Mouse (Mus musculus) spleen, postnatal 4 days (tissue): ENCODE results near the gene Gcgr.

Experiments
- DNase-seq, 2 experiments: peaks; one replicate each; pipeline ENCODE4 v3.0.0; 2022; ENCODE audit warnings: low spot score in 2 of 2

Gcgr gene

DNA sequence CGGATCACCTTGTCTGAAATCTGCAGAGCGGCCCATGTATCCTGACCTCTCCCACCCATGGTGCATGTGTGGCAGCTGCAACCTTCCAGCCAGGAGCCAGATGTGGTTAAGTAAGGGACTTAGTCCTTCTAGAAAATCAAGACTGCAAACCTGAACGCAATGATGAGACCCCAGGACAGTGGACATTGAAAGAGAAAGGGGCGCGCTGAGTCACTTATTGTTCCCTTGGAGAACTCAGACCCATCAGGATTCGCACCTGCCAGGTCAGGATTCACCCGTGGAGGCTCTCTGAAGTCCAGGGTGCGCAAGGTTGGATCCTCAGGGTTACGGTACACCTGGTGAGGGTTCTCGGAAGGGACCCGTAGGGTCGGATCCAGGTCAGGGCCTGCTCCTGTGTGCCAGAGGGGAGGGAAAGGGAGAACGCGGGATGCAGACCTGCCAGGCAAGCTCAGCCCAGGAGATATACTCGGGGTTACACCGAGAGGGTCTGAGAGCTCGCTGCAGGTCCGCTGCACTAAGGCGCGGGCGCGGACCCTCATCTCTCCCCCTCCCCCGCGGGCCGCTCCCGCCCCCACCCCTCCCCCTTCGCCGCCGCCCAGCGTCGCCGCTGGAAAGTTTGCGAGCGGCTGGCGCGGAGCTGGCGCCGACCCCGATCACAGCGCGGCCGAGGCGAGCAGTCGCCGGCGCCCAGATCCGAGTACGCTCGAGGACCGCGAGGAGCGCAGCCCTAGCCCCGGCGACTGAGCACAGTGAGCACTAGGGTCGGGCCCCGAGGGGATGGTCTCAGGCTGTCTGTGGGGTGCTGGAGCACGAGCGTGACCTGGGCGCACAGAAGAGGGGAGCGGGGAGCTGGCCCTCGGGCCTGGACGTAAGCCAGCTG lies at the start of gene Gcgr:
TSS of gene Gcgr (plus strand) at position 615 of the 880 bp plus-strand sequence.
- DNase-seq: peak in 1 of 2 experiments; percentile 65

DNA sequence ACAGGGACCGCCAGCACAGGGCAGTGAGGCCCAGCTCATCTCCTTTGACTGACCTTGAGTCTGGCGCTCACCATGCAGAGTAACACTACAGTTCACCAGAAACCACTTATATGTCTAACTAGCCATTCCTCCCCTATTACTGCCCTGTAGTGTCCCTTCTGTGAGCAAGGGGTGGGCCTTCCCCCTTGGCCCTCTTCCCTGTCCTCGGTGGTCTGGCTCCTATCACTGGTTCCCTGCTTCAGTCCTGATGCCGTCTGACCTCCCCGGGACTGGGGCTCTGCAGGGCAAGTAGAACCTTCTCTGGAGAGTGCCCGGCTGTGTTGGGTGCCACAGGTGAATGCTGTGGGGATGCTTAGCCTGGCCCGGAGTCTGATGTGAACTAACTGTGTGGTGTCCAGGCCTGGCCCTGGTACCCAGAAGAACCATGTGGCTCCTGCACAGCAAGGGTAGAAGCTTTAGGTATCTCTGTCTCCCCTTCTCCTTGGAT lies 47.0 kb upstream of the Gcgr start:
- peak in 1 of 2 experiments; percentile 65 for DNase-seq

DNA sequence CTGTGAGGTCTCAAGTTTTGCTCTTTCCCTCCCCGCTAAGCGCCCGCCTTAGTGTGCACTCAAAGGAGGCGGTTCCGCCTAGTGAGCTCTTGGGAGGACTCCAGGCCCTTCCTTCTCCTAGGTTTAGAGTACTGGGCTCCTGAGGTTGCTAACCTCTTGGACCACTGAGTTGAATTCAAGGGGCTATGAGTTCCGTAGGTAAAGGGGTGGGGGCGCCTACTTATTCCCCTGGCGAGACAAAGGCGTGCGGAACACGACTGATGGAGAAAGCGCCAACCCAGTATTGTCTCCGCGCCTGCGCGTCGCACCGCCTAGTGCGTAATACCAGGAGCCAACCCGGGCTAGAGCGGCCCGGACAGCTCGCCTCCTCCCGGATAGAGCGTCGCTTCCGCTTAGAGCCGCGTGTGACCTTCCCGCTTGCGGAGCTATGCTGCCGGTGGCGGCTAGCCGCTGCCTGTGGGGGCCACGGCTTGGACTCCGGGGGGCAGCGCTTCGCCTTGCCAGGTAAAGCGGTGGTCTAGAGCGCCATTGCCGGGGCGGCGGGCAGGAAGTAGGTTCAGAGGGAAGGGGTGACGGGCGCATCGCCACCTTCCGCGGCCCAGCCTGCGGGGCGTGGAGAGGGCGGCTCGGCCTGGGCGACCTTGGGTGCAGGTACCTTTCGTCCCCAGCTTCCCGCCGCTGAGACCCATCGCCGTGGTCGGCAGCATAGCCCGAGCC lies 46.1 kb upstream of the Gcgr start, which contains the start of gene Mrpl12:
TSS of gene Mrpl12 (plus strand) at position 349 of the 717 bp plus-strand sequence.
- DNase-seq: peak; percentile 84 to 92

DNA sequence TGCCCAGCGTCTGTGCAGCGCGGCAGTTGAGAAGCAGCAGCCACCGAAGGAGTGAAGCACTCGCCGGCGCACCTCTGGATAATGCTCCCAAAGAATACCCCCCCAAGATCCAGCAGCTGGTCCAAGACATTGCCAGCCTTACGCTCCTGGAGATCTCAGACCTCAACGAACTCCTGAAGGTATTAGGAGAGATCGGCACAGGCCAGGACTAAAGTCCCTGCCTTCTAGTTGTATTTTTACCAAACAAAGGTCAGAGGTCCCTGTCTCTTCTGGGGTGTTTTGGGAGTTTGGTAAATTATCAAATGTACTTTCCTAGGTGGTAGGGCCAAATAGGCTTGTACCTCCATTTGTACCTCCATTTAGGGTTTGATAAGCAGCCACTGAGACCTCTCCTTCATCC lies 45.2 kb upstream of the Gcgr start:
- DNase-seq: no peak

DNA sequence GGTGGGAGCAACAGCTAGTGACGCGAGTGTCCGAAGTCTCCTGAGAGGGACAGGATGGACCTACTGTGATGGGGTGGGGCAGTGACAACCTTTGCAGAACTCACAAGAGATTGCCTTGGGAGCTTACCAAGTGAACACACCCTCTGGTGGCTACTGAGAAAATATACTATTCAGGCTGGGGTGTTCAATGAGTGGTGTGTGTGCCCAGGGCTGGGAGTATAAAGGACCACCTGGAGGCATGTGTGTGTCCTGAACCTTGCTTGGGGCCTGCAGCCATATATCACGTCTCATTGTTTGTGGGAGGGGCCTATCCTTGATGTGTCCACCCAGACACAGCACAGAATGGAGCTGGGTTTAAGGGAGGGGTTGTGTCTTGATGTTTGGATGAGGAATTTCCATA lies 42.0 kb upstream of the Gcgr start:
- DNase-seq: no peak

DNA sequence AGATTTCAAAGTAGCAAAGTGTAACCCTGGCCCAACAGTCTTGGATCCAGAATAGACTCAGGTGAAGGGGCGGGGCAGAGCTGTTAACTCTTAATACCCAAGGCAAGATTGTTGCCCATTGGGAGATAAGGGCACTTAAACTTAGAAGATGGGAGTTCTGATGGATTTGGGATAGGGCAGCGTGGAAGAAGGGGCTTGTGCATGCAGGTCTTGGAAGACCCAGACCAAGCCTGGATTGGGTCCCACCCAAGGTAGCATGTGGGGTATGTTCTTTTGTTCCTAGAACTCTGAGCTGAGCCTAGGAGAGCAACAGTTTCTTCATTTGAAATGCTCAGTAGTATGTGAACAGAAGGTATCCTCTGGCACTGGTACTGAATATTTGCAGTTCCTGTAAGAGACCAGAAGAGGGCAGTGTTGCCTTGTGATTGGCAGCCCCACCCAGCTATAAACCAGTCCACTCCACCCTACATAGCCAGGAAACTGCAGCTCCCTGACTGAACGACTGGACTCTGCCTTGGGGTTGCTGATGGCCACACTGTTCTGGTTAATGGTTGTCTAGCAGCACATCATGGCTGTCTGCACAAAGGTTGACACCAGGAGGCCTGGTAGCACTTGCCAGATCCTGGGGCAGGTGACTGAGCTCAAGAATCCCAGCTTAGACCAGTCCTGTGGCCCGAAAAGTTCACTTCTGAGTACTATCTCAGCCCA lies 41.3 kb upstream of the Gcgr start:
- peak; percentile 73 to 83 for DNase-seq

DNA sequence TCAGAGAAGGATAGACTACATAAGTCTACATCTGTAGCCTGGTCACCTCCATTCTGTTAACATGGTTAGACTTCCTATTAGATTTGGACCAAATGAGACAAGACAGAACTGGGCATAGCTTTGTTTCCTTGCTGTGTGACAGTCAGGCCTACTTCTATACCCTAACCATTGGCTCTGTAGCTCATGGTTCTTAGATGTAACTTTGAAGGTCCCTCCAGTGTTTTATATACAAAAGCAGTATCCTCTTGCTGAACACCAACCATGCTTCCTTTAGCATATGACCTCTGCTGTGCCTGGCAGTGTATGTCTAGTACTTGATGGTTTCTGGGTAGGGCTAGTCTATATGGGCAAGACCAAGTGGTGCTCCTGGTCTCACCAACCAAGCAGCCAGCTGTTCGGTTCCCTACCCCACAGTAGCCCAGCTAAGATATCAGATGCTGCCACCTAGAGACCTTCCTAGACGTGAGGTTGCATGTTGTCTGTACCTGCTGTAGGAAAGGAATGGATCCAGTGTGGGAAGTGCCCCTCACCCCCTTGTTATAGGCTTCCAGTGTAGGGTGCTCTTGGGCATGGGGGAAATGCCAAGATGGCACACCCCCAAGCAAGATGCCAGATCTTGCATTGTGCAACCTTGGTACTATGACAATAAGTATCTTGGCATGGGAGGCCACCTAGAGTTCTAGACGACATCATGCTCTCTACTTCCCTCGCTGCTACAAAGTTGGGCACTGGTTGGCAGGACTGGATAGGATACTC lies 40.0 kb upstream of the Gcgr start:
- DNase-seq: no peak

DNA sequence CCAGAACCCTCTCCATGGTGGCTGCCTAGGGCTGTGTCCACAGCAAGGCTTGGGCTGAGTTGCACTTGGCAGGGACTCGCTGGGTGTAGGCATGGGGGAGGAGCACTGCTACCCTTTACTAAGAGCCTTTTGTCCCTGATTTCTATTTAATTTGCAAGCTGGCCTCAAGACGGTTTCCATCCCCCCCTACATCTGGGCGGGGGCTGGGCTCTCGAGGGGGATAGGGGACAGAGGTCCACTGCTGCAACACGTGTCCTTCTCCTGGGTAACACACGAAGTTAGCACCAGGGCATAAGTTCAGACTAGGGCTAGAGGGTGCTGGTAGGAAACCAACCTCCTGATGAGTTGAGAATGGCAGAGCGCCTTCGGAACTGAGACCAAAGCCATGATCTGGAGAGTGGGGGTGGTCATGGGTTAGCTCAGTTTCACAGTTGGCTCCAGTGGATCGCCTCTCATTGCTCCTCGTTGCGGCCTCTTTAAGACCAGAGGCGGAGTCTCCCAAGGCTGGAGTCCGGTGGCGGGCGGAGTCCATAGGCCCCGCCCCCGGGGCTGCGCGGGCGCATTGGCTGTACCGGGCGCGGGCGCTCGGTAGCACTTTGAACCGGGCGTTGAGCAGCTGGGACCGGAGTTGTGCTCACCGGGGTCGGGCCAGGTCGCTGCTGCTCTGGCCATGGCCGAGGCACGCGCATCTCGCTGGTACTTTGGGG lies 39.0 kb upstream of the Gcgr start, which contains the start of gene Slc25a10:
TSS of gene Slc25a10 (plus strand) at position 524 of the 707 bp plus-strand sequence.
- DNase-seq: peak; percentile 90 to 93

DNA sequence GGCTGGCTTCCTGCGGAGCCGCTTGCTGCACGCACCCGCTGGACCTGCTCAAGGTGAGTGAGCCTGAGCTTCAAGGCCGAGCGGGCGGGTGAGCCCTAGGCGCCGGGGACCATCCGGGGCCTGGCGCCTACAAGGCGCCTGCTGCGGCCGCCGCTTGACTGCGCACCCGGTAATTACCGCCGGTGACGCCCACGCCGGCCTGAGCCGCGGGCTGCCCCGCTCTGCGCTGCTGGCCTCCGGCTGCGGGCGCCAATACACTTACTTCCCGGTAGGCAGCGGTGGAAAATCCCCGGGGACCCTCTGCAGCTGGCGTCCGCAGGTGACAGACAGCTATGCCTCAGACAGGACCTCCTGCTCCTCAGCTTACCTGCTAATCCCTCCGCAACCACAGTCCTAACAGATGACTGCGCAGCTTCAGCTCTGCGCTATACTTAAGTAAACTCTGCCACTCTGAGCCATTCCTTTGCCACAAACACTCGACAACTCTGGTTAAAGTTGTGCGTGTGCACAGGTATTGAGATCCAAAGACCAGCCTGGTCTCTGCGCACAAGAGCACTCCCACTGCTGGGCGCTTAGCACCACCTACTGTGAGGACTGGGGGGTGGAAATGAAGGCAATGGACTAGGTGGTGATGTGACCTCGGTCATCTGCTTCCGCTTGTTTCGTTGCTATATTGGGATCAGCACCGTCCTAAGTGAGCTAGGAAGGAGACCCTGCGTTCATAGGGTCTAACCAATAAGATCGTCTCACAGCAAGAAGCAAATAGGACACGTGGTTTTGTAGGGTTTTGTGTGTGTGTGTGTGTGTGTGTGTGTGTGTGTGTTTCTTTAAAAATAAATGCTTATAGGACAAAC lies 38.2 kb upstream of the Gcgr start:
- peak in 1 of 2 experiments; percentile 53 for DNase-seq

DNA sequence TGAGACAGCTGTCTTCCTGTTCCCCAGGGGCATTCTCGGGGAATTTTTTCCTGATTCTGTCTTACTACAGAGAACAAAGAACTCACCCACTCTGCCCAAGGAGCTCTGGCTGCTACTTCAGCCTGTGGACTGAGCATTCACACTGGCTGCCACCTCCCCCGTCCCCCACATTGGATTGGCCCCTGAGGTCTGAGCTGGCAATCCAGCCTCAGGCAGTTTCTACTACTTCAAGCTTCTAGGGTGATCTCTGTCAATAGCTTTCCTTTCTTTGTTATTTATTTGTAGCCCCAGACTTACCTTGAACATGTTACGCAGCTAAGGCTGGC lies 37.7 kb upstream of the Gcgr start:
- no peak for DNase-seq

DNA sequence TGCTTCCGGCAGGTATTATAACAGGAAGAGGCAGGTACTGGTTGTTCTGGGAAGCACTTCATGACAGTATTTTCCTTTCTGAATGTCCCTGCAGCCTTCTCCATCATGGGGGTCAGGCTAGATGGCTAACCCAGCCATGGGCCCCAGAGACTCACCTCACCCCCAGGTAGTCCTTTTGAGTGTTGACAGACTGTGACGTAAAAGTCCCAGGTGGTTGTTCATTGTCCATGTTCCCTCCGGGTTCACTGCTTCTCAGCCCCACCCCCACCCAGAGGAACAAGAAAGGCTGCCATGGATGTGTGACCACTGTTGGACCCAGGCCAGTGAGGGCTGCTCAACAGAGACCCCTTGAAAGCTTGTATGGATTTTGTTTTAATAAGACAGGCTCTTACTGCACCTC lies 37.1 kb upstream of the Gcgr start:
- DNase-seq: no peak

DNA sequence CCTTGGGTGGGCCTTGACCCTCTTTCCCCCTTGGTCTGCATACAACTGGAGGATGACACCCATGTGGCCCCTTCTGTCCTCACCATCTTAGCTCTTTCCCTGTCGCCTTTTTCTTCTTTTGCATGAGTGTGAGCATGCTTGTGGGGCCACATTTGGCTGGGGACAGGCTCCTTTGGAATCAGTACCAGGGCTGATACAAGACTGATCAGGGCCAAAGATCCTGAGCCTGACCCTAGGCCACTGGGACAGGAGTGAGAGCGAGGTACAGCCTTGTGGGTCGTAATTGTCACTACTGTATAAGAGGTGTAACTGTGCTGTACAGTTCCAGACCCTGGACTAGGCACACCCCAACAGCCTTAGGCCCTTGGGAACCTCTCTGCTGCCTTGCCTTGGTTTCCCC lies 36.6 kb upstream of the Gcgr start:
- DNase-seq: no peak

DNA sequence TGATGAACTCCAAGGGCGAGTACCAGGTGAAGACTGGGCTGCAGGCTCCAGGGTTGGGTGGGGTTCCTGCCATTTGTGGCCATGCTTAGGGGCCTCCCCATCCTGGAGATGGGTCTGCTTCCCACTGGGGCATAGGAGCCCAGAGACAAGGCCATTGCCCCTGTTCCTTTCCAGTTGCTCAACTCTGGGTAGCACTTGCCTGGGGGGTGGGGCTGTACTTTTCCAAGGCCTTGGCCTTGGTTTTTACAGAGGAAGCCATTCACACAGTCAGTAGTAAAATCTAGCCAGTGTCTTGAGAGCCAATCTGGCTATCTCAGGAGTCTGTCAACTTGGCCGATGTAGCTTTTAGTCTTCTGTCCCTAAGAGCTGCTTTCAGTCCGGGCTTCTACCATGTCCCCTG lies 33.1 kb upstream of the Gcgr start:
- no peak for DNase-seq

DNA sequence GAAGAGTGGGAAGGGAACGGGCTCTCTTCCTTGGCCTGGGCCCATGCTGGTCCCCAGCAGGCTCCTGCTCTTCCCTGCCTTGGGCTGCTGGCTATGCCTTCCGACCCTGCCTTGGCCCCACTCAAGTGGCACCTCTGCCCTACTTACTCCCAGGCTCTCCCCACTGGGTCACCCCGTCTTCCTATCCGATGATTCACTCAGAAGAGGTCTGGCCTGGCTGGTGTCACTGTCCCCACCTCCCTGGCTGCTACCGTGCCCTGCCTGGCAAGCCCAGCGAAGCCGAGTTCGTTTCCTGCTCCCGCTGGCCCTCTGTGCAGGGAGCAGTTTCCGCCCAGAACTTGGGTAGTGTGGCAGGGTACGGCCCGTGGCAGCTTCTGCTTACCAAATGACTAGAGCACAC lies 32.3 kb upstream of the Gcgr start:
- no peak for DNase-seq

DNA sequence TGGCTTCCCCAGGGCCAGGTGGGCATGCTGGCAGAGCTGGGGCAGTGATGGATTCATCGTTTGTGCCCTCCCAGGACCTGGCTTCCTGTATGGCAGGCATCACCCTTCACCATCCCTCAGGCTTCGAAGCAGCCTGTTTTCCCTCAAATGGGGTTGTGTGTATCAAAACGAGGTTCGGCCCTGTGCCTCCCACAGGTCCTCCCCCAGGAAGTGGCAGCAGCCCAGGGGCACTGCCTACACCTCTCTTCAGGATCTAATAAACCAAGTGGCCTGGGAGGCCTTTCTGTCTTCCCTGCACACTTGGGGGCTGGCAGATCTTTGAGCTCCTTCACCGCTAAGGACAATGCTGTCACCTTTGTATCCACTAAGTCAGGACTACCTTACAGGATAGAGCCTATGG lies 31.6 kb upstream of the Gcgr start:
- no peak for DNase-seq

DNA sequence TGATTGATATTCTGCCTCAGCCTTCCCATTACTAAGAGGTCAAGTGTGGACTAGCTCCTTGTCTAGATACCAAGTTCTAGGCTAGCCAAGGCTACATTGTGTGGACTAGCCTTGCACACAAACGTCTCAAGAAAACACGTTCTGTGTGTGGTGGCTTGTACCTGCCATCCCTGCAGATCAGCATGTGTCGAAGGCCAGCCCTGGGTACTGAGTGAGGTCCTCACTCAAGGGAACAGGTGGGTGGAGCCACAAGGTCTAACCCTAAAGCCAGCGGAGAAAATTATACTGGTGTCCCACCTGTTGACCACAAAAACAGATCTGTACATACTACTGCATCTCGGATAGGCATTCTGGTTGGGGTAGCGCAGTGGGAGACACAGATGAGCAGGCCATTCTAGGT lies 30.6 kb upstream of the Gcgr start:
- no peak for DNase-seq

DNA sequence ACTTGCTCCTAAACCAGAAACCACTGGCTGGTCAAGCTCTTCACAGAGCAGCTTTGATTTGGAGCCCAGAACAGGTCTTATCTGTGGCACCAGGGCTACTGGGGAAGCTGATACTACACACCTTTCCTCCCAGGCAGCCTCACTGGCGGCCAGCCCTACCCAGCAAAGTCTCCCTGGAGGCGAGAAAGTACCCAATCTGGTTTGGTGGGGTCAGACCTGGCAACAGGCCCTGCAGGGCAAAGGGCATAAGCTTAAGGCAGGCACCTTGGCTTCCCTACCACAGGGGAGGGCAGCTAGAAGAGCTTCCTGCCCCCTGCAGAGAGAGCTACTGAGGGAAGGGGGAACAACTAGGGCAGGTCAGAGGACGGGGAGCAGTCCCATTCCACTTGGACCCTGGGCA lies 30.1 kb upstream of the Gcgr start:
- no peak for DNase-seq

DNA sequence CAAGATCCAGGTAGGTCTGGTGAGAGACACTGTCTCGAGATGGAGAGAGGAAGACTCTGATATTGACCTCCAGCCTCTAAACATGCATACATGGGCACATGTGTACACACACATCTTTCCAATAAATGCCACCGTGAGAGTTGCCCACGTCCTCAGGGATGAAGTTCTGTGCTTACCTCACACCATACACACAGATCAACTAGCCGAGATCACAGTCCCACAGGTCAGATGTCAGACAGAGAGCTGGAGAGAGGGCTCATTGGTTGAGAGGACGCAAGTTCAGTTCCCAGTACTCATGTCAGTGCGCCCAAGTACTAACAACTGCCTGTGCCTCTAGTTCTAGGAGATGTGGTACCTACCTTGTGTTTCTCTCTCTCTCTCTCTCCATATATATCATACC lies 29.5 kb upstream of the Gcgr start:
- no peak for DNase-seq

DNA sequence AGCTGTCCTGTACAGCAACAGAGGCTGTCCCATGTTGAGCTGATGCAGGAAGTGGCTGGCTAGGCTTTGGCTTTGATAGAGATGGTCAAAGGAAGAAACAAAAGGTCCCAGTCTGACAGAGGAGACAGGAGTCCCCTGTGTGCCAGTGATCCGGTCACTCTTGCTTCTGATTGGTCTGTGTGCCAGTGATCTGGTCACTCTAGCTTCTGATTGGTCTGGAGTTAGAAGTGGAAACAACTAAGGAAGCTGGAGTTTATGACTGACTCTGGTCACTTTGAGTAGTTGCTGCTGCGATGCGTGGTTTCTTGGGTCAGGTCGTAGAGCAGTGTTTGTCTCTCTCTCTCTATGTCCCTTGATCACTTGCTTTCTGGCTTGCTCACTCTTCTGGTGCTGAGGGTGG lies 28.8 kb upstream of the Gcgr start:
- DNase-seq: no peak

DNA sequence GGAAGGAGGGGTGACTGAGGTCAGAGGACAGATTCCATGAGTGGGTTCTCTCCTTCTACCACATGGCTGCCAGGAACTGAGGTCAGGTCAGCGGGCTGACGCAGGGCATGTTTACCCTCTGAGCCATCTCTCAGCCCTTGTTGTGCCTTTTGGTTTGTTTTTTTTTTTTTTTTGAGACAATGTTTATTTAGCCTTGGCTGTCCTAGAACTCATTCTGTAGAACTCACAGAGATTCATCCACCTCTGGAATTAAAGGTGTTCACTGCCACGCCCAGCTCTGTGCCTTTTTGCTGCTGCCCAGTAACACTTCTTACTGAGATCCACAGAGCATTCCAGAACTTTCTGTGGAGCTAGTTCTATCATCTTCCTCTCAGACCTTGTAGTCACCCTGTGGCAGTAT lies 24.8 kb upstream of the Gcgr start:
- no peak for DNase-seq
